Mouse (Mus musculus) neural tube, embryonic 14.5 days (tissue): ENCODE results near the gene Hectd1. TPM values are rescaled to one million over a fixed set of nuclear protein-coding genes. Genes with fewer than 3 reads are reported as not detected.

ENCODE experiments used
- ATAC-seq: fragments of 200-750 bp; cut with Nextera tagmentation; 2 replicates; pipeline ENCODE4 v1.8.0; 2017; ENCODE audit warnings: low read depth, mild to moderate bottlenecking, moderate TSS enrichment, moderate library complexity
- H3K27ac ChIP-seq: fragments of 300-500 bp; sonication (generic); 2 replicates; pipeline ENCODE4 v1.5.1; 2014; ENCODE audit warnings: low read depth, mild to moderate bottlenecking, control low read depth, low read length, moderate library complexity, mixed read lengths
- H3K27me3 ChIP-seq: fragments of 300-500 bp; sonication (generic); 2 replicates; pipeline ENCODE4 v1.6.1; 2014; ENCODE audit warnings: low read length; ENCODE audit not compliant: control insufficient read depth, insufficient read depth
- H3K36me3 ChIP-seq: fragments of 300-500 bp; sonication (generic); 2 replicates; pipeline ENCODE4 v1.6.1; 2014; ENCODE audit warnings: low read length, mixed read lengths; ENCODE audit not compliant: control insufficient read depth, insufficient read depth
- H3K4me1 ChIP-seq: fragments of 300-500 bp; sonication (generic); 2 replicates; pipeline ENCODE4 v1.6.1; 2014; ENCODE audit warnings: low read length; ENCODE audit not compliant: control insufficient read depth, insufficient read depth
- H3K4me2 ChIP-seq: fragments of 300-500 bp; sonication (generic); 2 replicates; pipeline ENCODE4 v1.6.1; 2014; ENCODE audit warnings: mild to moderate bottlenecking, low read depth, low read length, control low read depth
- H3K4me3 ChIP-seq: fragments of 300-500 bp; sonication (generic); 2 replicates; pipeline ENCODE4 v1.5.1; 2014; ENCODE audit warnings: low read depth, low read length, control low read depth, mixed read lengths
- H3K9ac ChIP-seq: fragments of 300-500 bp; sonication (generic); replicated peaks from 2 replicates; pipeline ENCODE4 v1.6.1; 2014; ENCODE audit warnings: low read depth, mild to moderate bottlenecking, control low read depth, low read length, mixed read lengths
- H3K9me3 ChIP-seq: fragments of 300-500 bp; sonication (generic); 2 replicates; pipeline ENCODE4 v1.6.1; 2016; ENCODE audit warnings: low read length; ENCODE audit not compliant: control insufficient read depth
- WGBS: fragments of 180-500 bp; shearing (Covaris S2); extraction: QIAGEN DNeasy Blood & Tissue Kit; methylation state at CpG from one replicate; pipeline ENCODE4 v1.1.7; 2014; 5-methylcytosine and 5-hydroxymethylcytosine counted together
- polyA plus RNA-seq: library from polyadenylated mRNA; unstranded; fragments of >200 nt; fragmentation: Nextera tagmentation; extraction: Ambion mirVana; gene quantifications from 2 replicates; pipeline ENCODE4 v1.2.1, GENCODE M21; 2014

The Hectd1 gene
- polyA plus RNA-seq, 1 experiment from 2014 or later, result 50.5 TPM

DNA sequence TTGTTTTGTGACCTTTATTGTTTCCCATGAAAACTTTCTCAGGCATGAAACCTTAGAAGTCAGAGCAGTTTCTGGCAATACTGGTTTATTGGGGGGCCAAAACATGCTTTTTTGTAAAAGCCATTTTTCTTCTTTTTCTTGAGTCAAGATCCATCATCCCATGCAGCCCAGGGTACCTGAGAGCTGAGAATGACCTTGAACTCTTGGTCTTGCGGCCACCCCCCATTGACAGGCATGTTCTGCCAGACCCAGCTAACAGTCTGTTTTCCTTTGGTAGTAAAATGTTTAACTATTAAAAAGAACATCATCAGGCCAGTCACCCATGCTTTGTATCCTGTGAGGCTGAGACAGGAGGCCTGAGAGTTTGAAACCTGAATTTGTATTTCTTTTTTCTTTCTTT, 15.9 kb upstream of the Hectd1 start:
- H3K27ac ChIP-seq, result no peak overlapping the region
- H3K4me1 ChIP-seq, result no peaks in the 10 kb centered on the region
- ATAC-seq, result peak; percentile 36; the same call in 1 of the 2 replicates
- H3K9me3 ChIP-seq, result no peaks in the 10 kb centered on the region
- peak overlapping the region; percentile 69 for H3K4me2 ChIP-seq
- no peaks in the 10 kb centered on the region for H3K27me3 ChIP-seq
- H3K4me3 ChIP-seq, result peak overlapping the region; percentile 48; the same call in 1 of the 2 replicates
- 27% methylated on average over 1 of the region's 1 CpGs for WGBS
- H3K9ac ChIP-seq, result no peak overlapping the region
- H3K36me3 ChIP-seq, result no peaks in the 10 kb centered on the region

DNA sequence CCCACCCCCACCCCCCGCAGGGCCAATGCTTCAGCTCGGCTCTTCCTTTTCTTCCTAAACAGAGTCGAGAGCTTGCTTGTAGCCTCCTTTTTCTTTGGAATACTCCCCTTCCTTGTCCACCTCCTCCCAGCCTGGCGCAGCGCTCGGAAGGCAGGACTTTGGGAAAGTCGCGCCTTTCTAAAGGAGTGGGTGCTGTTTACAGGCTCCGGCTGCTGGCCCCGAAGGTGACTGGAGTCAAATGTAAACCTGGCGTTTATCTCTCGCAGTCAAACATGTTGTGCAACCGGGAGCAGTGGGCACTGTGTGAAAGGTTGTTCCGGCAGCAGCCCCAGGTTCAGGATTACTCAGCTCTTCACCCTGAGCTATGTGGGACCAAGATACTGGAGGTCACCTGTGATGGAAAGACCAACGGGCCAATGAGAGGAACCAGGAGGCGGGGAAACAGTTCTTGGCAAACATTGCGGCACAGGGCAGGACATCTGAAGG, 15.5 kb upstream of the Hectd1 start:
- H3K4me1 ChIP-seq, result no peaks in the 10 kb centered on the region
- WGBS, result under 1% methylated on average over 17 of the region's 17 CpGs
- peak overlapping the region; percentile 69 for H3K4me2 ChIP-seq
- H3K9ac ChIP-seq, result peak overlapping the region; percentile 44; the same call in 1 of the 2 replicates
- ATAC-seq, result peak; percentile 99
- no peaks in the 10 kb centered on the region for H3K36me3 ChIP-seq
- peak overlapping the region; percentile 48 for H3K4me3 ChIP-seq
- no peaks in the 10 kb centered on the region for H3K9me3 ChIP-seq
- no peaks in the 10 kb centered on the region for H3K27me3 ChIP-seq
- peak overlapping the region; percentile 63; the same call in 1 of the 2 replicates for H3K27ac ChIP-seq

DNA sequence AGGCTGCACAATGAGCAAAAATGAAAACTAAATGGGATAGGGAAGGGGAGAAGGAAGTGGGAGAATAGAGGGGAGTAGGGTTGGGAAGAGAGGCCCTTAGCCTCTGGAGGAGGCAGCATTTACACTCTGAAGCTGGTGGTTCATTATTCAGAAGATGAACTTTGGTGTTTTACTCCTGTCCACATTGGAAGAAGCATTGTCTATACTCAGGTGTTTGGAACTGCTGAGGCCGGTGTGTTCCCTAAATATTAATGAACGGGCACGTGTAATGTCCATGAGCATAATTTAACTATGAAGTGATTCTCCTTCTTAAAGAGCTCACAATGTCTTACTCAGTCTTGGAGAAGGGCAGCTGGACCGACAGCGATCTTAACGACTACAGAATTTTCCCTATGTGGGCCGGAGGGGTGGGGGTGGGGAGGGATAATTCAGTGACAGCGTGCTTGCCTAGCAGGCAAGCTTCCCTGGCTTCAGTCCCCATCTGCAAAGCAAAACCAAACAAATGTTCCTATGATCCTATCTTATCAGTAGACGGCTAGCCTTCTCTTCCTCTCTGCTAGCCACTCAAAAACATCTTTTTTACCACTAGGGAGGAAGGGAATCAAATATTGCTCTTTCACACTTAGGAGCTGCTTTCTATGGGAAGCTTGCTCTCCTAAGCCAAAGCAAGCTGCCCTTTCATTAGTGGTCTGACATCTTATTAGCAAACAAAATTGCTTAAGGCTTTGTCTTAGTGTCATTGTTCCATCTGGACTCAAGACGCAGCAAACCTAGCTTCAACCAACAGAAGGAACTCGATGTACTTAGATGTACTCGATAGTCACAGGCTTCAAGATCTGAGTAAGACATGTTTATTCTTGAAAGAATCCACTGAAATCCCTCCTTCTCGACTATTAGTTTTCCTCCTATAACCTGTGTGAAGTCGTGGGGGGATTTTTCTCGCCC, 14.5 kb upstream of the Hectd1 start:
- Histone ChIP-seq H3K4me3 (peak overlapping the region; percentile 48), H3K9me3 (no peaks in the 10 kb centered on the region), H3K4me2 (peak overlapping the region; percentile 69), H3K9ac (peak overlapping the region; percentile 44; the same call in 1 of the 2 replicates), H3K27ac (no peak overlapping the region), H3K4me1 (no peaks in the 10 kb centered on the region), H3K36me3 (no peaks in the 10 kb centered on the region), H3K27me3 (no peaks in the 10 kb centered on the region)
- 41% methylated on average over 15 of the region's 15 CpGs for WGBS
- no peak; the same call in 1 of the 2 replicates for ATAC-seq

DNA sequence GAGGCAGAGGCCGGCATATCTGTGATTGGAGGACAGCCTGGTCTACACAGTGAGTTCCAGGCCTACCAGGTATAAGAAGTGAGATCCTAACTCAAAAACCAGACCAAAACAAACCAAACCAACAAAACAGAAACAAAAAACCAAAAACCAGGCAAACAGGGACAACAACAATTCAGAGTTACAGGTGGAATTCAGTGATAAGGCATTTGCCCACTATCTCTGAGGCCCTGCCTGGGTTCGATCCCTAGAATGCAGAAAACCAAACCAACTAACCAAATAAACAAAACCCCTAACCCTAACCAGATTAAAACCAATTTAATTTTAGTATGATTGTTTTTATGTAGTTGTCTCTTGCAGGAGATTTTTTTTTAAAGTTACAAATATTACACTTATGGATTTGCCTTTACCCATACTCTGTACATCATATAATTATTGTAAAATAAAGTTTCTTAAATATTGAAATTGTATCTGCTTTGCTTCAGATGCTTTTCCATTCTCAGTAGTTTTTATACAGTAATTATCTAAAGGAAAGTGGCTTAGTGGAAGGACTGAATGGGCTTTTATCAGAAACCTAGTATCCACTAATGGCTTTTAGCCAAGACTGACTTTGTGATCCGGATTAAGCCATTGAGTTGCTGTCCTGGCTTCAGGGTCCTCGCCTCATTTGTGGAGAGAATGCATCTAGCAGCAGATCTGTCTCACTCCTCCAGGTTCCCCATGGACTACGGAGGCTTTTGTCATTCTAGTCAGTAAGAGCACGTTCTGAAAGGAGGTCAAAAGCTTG, 12.9 kb upstream of the Hectd1 start:
- H3K4me2 ChIP-seq, result no peak overlapping the region
- no peaks in the 10 kb centered on the region for H3K4me1 ChIP-seq
- no peak for ATAC-seq
- no peaks in the 10 kb centered on the region for H3K36me3 ChIP-seq
- no peak overlapping the region for H3K4me3 ChIP-seq
- no peak overlapping the region for H3K9ac ChIP-seq
- no peaks in the 10 kb centered on the region for H3K9me3 ChIP-seq
- 64% methylated on average over 6 of the region's 6 CpGs for WGBS
- no peak overlapping the region for H3K27ac ChIP-seq
- no peaks in the 10 kb centered on the region for H3K27me3 ChIP-seq

DNA sequence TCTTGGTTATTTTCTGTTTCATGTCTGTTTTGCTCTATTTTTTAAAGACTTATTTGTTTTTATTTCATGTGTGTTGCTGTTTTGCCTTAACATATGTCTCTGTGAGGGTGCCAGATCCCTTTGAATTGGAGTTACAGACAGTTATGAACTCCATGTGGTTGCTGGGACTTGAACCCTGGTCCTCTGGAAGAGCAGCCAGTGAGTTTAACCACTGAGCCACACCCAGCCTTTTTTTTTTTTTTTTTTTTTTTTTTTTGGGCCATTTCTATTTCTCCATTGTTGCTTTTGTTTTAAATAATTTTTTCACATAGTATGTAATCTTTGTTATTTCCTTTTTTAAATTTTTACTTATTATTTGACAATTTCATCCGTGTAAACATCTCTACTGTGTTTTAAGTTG, 10.5 kb upstream of the Hectd1 start:
- H3K36me3 ChIP-seq, result no peaks in the 10 kb centered on the region
- H3K27ac ChIP-seq, result no peak overlapping the region
- no peaks in the 10 kb centered on the region for H3K9me3 ChIP-seq
- no peaks in the 10 kb centered on the region for H3K27me3 ChIP-seq
- ATAC-seq, result no peak
- no peak overlapping the region for H3K4me3 ChIP-seq
- no peak overlapping the region for H3K4me2 ChIP-seq
- H3K4me1 ChIP-seq, result no peaks in the 10 kb centered on the region
- no peak overlapping the region for H3K9ac ChIP-seq
- WGBS, result 85% methylated on average over 1 of the region's 1 CpGs

DNA sequence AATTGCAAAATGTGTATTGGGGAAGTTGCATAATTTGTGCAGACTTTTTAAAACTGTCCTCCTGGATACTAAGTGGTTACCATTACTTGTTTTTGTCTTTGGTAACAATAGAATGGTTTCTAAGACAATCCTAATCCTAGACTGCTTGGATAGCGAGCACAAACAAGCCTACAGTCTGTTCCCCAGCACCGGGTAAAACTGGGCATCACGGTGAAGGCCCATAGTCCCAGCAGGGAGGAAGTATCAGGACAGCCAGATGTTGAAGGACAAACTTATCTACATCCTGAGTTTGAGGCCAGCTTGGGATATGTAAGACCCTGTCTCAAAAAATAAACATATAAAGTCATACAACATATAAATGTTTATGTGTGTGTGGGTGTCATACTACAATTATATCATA, 5.9 kb upstream of the Hectd1 start:
- WGBS, result 73% methylated on average over 3 of the region's 3 CpGs
- Histone ChIP-seq H3K36me3 (no peaks in the 10 kb centered on the region), H3K4me2 (no peak overlapping the region), H3K4me1 (no peaks in the 10 kb centered on the region), H3K9ac (no peak overlapping the region), H3K9me3 (no peaks in the 10 kb centered on the region), H3K4me3 (no peak overlapping the region), H3K27me3 (no peaks in the 10 kb centered on the region), H3K27ac (no peak overlapping the region)
- ATAC-seq, result no peak

DNA sequence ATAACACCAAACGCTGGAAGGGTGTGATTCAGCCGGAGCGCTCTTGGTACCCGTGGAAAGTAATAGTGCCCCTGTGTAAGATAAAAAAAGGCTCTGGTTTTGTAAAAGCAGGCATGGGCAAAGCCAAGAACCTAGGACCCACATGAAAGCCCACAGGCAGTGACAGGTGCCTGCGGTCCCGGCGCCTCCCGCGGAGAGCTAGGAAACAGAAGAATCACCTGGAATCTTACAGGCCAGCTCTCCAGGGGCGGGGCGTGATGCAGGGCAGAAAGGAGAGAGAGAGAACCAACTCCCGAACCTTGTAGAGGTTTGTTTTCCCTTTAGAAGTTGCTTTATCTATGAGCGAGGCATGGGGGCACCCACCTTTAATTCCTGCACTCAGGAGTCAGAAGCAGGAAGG, 2.6 kb upstream of the Hectd1 start:
- H3K36me3 ChIP-seq, result no peaks in the 10 kb centered on the region
- no peaks in the 10 kb centered on the region; the same call in 1 of the 2 replicates for H3K27me3 ChIP-seq
- H3K4me1 ChIP-seq, result peaks cover 14% of the 10 kb centered on the region
- H3K4me3 ChIP-seq, result no peak overlapping the region
- 84% methylated on average over 13 of the region's 13 CpGs for WGBS
- no peak overlapping the region for H3K27ac ChIP-seq
- no peak for ATAC-seq
- no peak overlapping the region for H3K9ac ChIP-seq
- no peaks in the 10 kb centered on the region for H3K9me3 ChIP-seq
- H3K4me2 ChIP-seq, result no peak overlapping the region

DNA sequence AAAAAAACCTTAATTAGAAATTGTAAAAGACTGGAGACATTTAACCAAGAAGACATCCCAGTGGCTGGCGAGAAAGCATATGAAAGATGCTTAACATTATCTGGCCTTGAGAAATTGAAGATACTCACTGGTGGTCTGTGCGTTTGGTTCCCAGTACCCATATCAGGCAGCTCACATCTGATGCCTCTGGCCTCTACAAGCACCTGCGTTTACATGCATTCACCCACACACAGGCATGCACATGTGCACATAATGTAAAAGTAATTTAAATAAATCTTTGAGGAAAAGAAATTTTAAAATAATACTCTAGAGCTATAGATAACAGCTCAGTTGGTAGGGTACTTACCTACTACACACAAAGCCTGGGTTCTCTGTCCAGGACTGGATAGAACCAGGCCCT, 2.0 kb upstream of the Hectd1 start:
- no peaks in the 10 kb centered on the region for H3K36me3 ChIP-seq
- no peaks in the 10 kb centered on the region; the same call in 1 of the 2 replicates for H3K27me3 ChIP-seq
- ATAC-seq, result no peak
- 96% methylated on average over 3 of the region's 3 CpGs for WGBS
- no peak overlapping the region for H3K4me2 ChIP-seq
- no peaks in the 10 kb centered on the region for H3K9me3 ChIP-seq
- no peak overlapping the region for H3K27ac ChIP-seq
- H3K4me1 ChIP-seq, result peaks cover 14% of the 10 kb centered on the region
- H3K4me3 ChIP-seq, result no peak overlapping the region
- H3K9ac ChIP-seq, result no peak overlapping the region
